Mouse (Mus musculus) neural tube, embryonic 14.5 days (tissue): ENCODE data around the gene Rufy4. TPM values are rescaled to one million over a fixed set of nuclear protein-coding genes. Genes with fewer than 3 reads are reported as not detected.

Experiments
- ATAC-seq: fragments of 200-750 bp; cut with Nextera tagmentation; 2 replicates; pipeline ENCODE4 v1.8.0; 2017; ENCODE audit warnings: low read depth, mild to moderate bottlenecking, moderate TSS enrichment, moderate library complexity
- H3K27ac ChIP-seq: fragments of 300-500 bp; sonication (generic); 2 replicates; pipeline ENCODE4 v1.5.1; 2014; ENCODE audit warnings: low read depth, mild to moderate bottlenecking, control low read depth, low read length, moderate library complexity, mixed read lengths
- H3K27me3 ChIP-seq: fragments of 300-500 bp; sonication (generic); 2 replicates; pipeline ENCODE4 v1.6.1; 2014; ENCODE audit warnings: low read length; ENCODE audit not compliant: control insufficient read depth, insufficient read depth
- H3K36me3 ChIP-seq: fragments of 300-500 bp; sonication (generic); 2 replicates; pipeline ENCODE4 v1.6.1; 2014; ENCODE audit warnings: low read length, mixed read lengths; ENCODE audit not compliant: control insufficient read depth, insufficient read depth
- H3K4me1 ChIP-seq: fragments of 300-500 bp; sonication (generic); 2 replicates; pipeline ENCODE4 v1.6.1; 2014; ENCODE audit warnings: low read length; ENCODE audit not compliant: control insufficient read depth, insufficient read depth
- H3K4me2 ChIP-seq: fragments of 300-500 bp; sonication (generic); 2 replicates; pipeline ENCODE4 v1.6.1; 2014; ENCODE audit warnings: mild to moderate bottlenecking, low read depth, low read length, control low read depth
- H3K4me3 ChIP-seq: fragments of 300-500 bp; sonication (generic); 2 replicates; pipeline ENCODE4 v1.5.1; 2014; ENCODE audit warnings: low read depth, low read length, control low read depth, mixed read lengths
- H3K9ac ChIP-seq: fragments of 300-500 bp; sonication (generic); replicated peaks from 2 replicates; pipeline ENCODE4 v1.6.1; 2014; ENCODE audit warnings: low read depth, mild to moderate bottlenecking, control low read depth, low read length, mixed read lengths
- H3K9me3 ChIP-seq: fragments of 300-500 bp; sonication (generic); 2 replicates; pipeline ENCODE4 v1.6.1; 2016; ENCODE audit warnings: low read length; ENCODE audit not compliant: control insufficient read depth
- WGBS: fragments of 180-500 bp; shearing (Covaris S2); extraction: QIAGEN DNeasy Blood & Tissue Kit; methylation state at CpG from one replicate; pipeline ENCODE4 v1.1.7; 2014; 5-methylcytosine and 5-hydroxymethylcytosine counted together
- polyA plus RNA-seq: library from polyadenylated mRNA; unstranded; fragments of >200 nt; fragmentation: Nextera tagmentation; extraction: Ambion mirVana; gene quantifications from 2 replicates; pipeline ENCODE4 v1.2.1, GENCODE M21; 2014

Rufy4 gene
- polyA plus RNA-seq, 1 experiment from 2014 or later = 0.15 TPM

DNA sequence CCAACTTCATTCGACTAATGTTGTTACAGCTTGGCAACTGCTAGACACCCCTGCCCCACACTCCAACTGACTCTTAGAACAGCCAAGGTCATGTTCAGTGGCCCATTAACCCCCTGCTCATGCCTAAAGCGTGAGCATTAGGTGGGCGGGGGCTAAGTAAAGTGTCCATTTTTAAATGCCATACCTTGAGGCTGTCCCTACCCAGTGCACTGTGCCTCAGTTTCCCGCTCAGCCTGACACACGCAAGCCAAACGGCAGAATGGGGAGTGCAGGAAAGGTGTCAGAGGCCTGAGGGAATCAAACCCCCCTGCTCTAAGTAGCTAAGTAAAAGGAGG, 13.7 kb upstream of the Rufy4 start:
- 12% methylated on average over 6 of the region's 6 CpGs for WGBS
- H3K9ac ChIP-seq = no peak overlapping the region
- H3K36me3 ChIP-seq = no peaks in the 10 kb centered on the region
- no peaks in the 10 kb centered on the region for H3K9me3 ChIP-seq
- H3K4me3 ChIP-seq = no peak overlapping the region
- no peak overlapping the region for H3K4me2 ChIP-seq
- 0 out of 2 replicates have a peak overlapping the region, but pooled peaks have one; percentile 23 for H3K27ac ChIP-seq
- H3K27me3 ChIP-seq = no peaks in the 10 kb centered on the region
- ATAC-seq = peak; percentile 26; the same call in 1 of the 2 replicates
- H3K4me1 ChIP-seq = 0 out of 2 replicates have a peak, but pooled peaks cover 4% of the 10 kb centered on the region

- H3K9ac ChIP-seq = no peak overlapping the region
- WGBS = 49% methylated on average over 3 of the region's 3 CpGs
- ATAC-seq = no peak
- H3K9me3 ChIP-seq = no peaks in the 10 kb centered on the region
- no peak overlapping the region for H3K4me3 ChIP-seq
- H3K36me3 ChIP-seq = no peaks in the 10 kb centered on the region
- 0 out of 2 replicates have a peak, but pooled peaks cover 4% of the 10 kb centered on the region for H3K4me1 ChIP-seq
- no peak overlapping the region for H3K4me2 ChIP-seq
- H3K27me3 ChIP-seq = no peaks in the 10 kb centered on the region
- no peak overlapping the region for H3K27ac ChIP-seq
Observed at GRCm38 (mm10) chr1:74113071-74113470, 12.3 kb upstream of the Rufy4 start.

- no peaks in the 10 kb centered on the region for H3K4me1 ChIP-seq
- H3K9me3 ChIP-seq = no peaks in the 10 kb centered on the region
- no peak overlapping the region for H3K4me2 ChIP-seq
- H3K9ac ChIP-seq = no peak overlapping the region
- no peak for ATAC-seq
- H3K27ac ChIP-seq = no peak overlapping the region
- WGBS = 95% methylated on average over 6 of the region's 6 CpGs
- no peak overlapping the region for H3K4me3 ChIP-seq
- no peaks in the 10 kb centered on the region for H3K27me3 ChIP-seq
- no peaks in the 10 kb centered on the region for H3K36me3 ChIP-seq
Observed at GRCm38 (mm10) chr1:74117876-74118275, 7.5 kb upstream of the Rufy4 start.

- Histone ChIP-seq H3K9me3 (no peaks in the 10 kb centered on the region), H3K4me2 (no peak overlapping the region), H3K4me1 (peaks cover 1% of the 10 kb centered on the region; the same call in 1 of the 2 replicates), H3K4me3 (no peak overlapping the region), H3K27ac (no peak overlapping the region), H3K27me3 (peaks cover 5% of the 10 kb centered on the region; the same call in 1 of the 2 replicates), H3K36me3 (no peaks in the 10 kb centered on the region), H3K9ac (no peak overlapping the region)
- 46% methylated on average over 1 of the region's 1 CpGs for WGBS
- peak; percentile 21; the same call in 1 of the 2 replicates for ATAC-seq
Observed at GRCm38 (mm10) chr1:74119115-74119514, 6.2 kb upstream of the Rufy4 start.

- Histone ChIP-seq H3K27ac (no peak overlapping the region), H3K9ac (no peak overlapping the region), H3K4me3 (no peak overlapping the region), H3K4me2 (no peak overlapping the region), H3K27me3 (peaks cover 7% of the 10 kb centered on the region; the same call in 1 of the 2 replicates), H3K9me3 (no peaks in the 10 kb centered on the region), H3K4me1 (peaks cover 10% of the 10 kb centered on the region; the same call in 1 of the 2 replicates), H3K36me3 (no peaks in the 10 kb centered on the region)
- 88% methylated on average over 7 of the region's 7 CpGs for WGBS
- no peak for ATAC-seq
Observed at GRCm38 (mm10) chr1:74121138-74121537, 4.2 kb upstream of the Rufy4 start.

DNA sequence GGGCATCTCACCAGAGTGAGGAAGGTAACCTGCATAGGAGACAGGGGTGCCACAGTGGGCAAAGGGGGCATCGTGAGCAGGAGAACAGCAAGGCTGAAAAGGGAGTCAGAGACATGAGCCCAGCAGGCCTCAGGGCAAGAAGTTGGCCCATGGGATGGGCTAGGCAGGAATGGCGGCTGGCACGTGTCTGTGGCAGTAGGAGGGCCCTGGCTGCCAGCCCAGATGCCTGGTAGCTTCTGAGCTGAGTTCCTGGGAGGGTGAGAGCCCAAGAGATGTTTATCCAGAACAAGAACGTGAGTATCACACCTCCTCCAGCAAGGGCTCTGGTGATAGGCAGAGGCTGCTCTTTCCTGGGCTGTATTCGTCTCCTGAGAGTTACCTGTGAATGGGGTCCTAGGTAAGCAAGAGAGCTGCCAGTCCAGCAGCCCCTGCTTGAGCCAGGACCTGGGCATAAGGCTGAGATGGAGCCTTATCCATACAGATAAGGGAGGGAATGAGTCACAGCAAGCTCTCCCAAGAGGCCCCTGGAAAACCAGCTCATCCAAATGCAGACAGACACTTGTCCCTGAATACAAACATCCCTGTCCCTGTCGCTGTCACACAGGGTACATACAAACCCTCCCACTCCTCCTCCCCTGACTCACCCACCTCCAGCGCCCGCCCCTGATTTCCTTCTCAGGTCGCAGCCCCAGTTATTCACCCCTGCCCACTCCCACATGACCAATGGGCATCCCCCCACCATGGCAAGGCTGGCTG, 3.3 kb upstream of the Rufy4 start:
- Histone ChIP-seq H3K9ac (no peak overlapping the region), H3K27me3 (peaks cover 7% of the 10 kb centered on the region; the same call in 1 of the 2 replicates), H3K4me2 (0 out of 2 replicates have a peak overlapping the region, but pooled peaks have one; percentile 1), H3K27ac (no peak overlapping the region), H3K4me3 (no peak overlapping the region), H3K9me3 (no peaks in the 10 kb centered on the region), H3K4me1 (peaks cover 10% of the 10 kb centered on the region; the same call in 1 of the 2 replicates), H3K36me3 (no peaks in the 10 kb centered on the region)
- WGBS = 38% methylated on average over 9 of the region's 9 CpGs
- peak; percentile 45; the same call in 1 of the 2 replicates for ATAC-seq

GRCm38 (mm10) chr1:74123215-74123614, 2.1 kb upstream of the Rufy4 start:
- ATAC-seq = no peak
- no peak overlapping the region for H3K9ac ChIP-seq
- no peaks in the 10 kb centered on the region for H3K9me3 ChIP-seq
- peak overlapping the region; percentile 29; the same call in 1 of the 2 replicates for H3K4me2 ChIP-seq
- H3K27me3 ChIP-seq = peaks cover 7% of the 10 kb centered on the region; the same call in 1 of the 2 replicates
- WGBS = 55% methylated on average over 8 of the region's 8 CpGs
- no peak overlapping the region for H3K27ac ChIP-seq
- peaks cover 10% of the 10 kb centered on the region; the same call in 1 of the 2 replicates for H3K4me1 ChIP-seq
- no peak overlapping the region for H3K4me3 ChIP-seq
- H3K36me3 ChIP-seq = no peaks in the 10 kb centered on the region

DNA sequence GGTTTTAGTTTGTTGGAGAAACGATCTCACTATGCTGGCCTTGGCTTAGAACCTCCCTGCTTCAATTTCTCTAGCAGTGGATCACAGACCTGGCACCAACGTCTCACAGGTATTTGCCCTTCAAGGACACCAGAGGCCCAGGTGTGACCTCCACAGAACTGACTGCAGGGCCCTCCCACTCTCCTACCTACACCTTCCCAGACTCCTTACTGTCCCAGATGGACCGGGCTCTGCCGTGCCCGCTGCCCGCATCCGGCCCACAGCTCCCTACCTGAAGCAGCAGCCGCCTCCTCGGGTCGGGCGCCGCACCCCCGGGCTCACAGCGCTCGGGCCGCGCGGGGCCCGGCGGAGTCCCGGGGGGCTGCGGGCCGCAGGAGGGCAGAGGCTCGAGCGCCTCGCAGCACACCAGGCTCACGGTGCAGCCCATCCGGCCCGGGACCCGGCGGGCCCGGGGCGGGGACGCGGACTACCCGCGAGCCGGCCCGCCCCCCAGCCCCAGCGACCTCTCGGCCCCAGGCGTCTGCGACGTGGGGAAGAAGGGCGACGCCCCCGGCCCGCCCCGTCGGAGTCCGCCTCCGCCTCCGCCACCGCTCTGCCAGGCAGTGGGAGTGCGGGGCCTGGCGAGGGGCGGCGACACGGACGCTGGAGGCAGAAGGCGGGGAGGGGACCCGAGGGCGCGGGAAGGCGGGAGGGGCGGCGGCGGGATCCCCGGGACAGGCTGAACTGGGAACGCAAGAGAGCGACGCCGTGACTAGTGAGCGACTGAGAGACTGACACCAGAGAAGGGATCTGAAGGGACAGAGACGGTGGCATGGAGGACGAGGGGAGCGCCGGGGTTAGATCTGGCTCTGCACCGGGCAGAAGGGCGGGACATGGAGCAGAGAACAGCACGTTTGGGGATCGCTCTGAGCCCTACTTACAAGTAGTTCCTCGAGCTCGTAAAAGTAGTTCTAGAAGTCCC, 1.0 kb upstream of the Rufy4 start, which contains the start of gene Tns1:
TSS of gene Tns1 (minus strand) at position 429 of the 961 bp plus-strand sequence.
- Histone ChIP-seq H3K27ac (no peak within 1 kb of the TSS), H3K4me1 (peaks cover 10% of the 10 kb centered on the region; the same call in 1 of the 2 replicates), H3K4me3 (peak within 1 kb of the TSS; percentile 43), H3K4me2 (peak within 1 kb of the TSS; percentile 81), H3K36me3 (no peaks in the 10 kb centered on the region), H3K9me3 (no peaks in the 10 kb centered on the region), H3K9ac (peak within 1 kb of the TSS; percentile 55), H3K27me3 (peaks cover 7% of the 10 kb centered on the region; the same call in 1 of the 2 replicates)
- 2% methylated on average over 66 of the region's 84 CpGs for WGBS
- peak; percentile 60; the same call in 1 of the 2 replicates for ATAC-seq
